Mouse (Mus musculus) T-helper 2 cell (primary cell): ENCODE results near the gene Gna13.
"Not testable (repeated sequence)": the region's sequence is repeated elsewhere in the genome, so short reads cannot be mapped to it uniquely, and the experiment has no call there.

Experiments
- in situ Hi-C: fragments of 300-600 bp; cut with MboI, MseI; formaldehyde crosslinking; loops from one replicate; pipeline ENCODE4 v1.15.1; 2025; ENCODE audit warnings: high pct_unique_total_duplicates

Gna13 gene

DNA sequence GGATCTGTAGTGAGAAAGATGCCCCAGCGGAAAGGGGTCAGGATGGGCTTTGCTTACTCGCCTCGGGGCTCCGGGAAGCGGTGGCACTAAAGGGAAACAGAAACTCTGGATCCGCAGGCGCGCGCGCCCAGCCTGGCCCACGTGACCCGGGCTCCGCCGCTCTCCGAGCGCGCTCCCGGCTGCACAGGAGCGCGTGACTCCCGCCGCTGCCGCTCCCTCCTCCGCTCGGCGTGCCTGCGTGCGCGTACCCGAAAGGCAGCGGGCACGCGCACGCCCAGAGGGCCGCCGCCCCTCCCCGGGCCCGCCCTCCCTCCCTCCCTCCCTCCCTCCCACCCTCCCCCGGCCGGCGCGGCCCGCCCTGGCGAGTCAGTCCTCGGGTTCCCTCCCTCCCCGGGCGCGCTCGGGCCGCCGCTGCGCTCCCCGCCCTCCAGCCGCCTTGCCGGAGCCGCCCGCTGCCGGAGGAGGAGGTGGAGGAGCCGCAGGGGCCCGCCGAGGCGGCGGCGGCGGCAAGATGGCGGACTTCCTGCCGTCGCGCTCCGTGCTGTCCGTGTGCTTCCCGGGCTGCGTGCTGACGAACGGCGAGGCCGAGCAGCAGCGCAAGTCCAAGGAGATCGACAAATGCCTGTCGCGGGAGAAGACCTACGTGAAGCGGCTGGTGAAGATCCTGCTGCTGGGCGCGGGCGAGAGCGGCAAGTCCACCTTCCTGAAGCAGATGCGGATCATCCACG is at the start of gene Gna13:
Gna13 (plus strand) TSS at position 369 of the 728 bp plus-strand sequence.
- in situ Hi-C loops, result no loop called here

DNA sequence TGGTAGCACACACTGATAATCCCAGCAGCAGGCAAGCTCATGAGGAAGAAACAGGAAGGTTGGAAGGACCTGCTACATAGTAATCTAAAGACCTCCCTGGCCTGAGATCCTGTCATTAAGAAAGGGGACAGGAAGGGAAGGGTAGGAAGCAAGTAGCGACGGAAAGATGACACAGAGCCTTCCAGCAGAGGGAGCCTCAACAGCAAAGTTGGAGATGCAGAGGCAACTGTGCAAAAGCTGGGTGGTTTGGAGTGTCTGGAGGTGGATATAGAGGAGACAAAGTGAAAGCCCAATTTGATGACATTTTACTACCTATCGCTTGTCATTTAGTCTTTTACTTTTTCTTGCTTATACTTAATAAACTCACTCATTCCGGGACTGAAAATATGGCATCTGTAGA is 45.7 kb upstream of the Gna13 start:
- in situ Hi-C loops, result loop anchor here (5.0 to 25.0 kb wide), 2 partner anchors 125 to 545 kb away; no protein-coding TSS in a partner anchor

DNA sequence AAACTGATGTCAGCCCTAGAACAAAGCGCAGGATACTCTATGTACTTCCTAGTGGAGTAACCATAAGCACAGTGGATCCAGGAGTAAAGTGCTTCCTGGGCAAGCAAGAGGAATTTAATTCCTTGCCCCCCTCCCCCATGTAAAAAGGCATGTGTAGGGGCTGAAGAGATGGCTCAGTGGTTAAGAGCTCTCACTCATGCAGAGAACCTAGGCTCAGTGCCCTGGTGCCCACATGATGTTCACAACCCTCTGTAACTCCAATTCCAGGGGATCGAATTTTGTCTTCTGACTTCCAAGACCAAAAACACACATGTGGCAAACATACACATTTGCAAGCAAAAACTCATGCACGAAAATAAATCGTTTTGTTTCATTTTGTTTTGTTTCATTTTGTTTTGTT is 43.2 kb upstream of the Gna13 start:
- in situ Hi-C loops, result loop anchor here (5.0 to 25.0 kb wide), 2 partner anchors 123 to 543 kb away; no protein-coding TSS in a partner anchor

DNA sequence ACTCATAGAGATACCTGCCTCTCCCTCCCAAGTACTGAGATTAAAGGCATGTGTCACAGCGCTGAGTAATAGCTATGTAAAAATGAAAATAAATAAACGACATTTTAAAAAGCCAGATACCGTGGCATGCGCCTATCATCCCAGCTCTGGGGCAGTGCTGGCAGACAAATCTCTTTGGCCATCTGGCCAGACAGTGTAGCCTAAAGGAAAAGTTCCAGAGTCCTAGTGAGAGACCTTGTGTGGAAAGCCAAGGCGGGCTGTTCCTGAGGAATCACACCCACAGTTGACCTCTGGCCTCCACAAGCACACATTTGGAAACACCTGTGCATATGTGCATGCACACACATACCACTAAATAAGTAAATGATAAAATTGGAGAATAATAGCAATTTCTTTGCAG is 42.7 kb upstream of the Gna13 start:
- in situ Hi-C loops, result loop anchor here (5.0 to 25.0 kb wide), 2 partner anchors 122 to 542 kb away; no protein-coding TSS in a partner anchor

DNA sequence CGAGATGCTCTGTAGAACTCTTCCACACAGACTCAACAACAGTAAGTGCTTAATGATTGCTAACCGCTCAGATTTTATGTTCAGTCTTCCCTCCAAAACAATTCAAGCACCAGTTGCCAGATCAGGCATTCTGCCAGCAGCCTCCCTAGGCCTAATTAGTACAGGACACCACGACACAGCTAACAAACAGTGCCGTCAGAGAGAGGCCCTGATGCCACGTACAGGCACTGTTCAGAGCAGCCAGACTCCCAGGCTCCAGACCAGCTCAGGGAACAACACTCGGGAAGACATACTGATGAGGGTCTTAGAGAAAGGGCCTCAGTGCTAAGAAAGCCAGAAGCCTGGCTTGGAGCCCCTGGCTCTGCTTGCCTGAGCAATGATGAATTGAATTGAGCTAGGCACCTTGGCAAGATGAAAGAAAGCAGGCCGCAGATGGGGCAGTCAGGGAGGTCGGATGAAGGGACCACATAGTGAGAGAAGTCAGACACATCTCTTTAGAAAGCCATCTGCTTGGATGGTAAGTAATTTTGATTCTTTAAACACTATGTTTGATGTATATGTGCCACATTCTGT is 42.2 kb upstream of the Gna13 start:
- in situ Hi-C loops, result loop anchor here (25.0 kb wide), 1 partner anchor 542 kb away; no protein-coding TSS in a partner anchor

DNA sequence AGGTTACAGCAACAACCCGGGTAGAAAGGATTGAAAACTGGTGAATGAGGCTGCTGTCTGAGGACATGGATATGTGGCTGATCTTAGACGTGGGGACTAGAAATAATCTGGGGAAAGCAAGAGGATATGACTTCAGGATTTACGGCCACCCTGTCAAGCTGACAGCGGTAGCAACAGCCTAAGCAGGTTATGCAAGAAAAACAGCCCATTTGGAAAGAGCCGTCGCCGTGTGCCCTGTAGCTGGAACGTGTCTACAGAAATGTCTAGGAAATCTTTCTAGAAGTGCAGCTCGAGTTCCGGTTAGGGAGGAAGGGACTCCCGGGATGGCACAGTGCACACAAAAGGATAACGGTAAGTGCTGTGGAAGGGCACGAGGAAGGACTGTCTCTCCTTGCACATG is 36.4 kb upstream of the Gna13 start:
- in situ Hi-C loops, result no loop called here

DNA sequence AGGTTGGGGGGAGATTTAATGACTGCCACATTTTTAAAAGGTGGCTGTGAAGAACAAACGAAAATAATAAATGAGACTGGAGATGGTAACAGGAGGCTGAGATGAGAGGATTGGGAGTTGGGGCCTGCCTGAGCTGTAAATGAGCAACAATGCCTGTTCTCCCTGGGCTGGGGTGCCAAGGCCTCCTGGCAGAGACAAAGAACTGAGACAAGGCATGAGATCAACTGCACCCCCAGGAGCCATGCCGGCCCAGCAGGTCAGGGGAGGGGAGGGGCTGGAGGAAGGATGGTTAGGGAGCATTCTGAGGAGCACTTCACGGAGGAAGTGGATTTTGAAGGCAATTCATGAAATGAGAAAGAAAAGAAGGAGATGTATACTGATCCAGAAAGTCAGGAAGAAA is 35.2 kb upstream of the Gna13 start:
- in situ Hi-C loops, result no loop called here

DNA sequence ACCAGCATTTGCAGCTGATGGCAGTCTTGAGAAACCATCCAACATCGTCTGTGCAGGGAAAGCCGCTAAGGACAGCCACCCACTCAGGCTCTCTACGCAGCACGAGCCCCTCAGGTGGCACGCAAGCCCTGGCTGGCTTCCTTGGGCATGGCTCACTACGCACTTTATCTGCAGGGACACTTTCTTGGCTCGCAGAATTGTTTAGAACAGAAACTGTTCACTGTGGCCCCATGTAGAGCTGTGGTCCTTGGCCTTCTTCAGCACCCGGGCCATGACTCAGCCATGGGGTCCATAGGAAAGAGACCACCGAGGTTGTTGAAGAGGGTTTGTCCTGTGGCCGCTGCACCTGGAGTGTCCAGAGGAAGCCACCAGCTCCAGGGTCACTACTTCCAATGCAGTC is 34.7 kb upstream of the Gna13 start:
- in situ Hi-C loops, result no loop called here

DNA sequence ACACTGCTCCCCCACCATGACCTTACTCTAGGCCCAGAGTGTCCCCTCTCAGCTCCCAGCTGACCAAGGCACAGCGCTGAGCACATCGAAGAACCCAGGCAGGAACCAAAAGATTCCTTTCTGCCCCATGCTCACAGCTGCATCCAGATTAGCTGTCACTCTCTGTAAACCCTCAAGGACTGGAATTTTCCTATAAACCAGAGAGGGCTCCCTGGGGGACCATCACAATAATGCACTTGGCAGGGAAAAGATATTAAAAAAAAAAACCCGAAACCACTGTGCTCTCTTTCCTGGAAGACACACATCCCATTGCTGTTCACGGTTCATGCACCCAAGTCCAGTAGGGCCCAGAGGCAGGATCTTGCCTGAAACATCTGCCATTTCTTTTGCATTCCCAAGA is 33.3 kb upstream of the Gna13 start:
- in situ Hi-C loops, result no loop called here

DNA sequence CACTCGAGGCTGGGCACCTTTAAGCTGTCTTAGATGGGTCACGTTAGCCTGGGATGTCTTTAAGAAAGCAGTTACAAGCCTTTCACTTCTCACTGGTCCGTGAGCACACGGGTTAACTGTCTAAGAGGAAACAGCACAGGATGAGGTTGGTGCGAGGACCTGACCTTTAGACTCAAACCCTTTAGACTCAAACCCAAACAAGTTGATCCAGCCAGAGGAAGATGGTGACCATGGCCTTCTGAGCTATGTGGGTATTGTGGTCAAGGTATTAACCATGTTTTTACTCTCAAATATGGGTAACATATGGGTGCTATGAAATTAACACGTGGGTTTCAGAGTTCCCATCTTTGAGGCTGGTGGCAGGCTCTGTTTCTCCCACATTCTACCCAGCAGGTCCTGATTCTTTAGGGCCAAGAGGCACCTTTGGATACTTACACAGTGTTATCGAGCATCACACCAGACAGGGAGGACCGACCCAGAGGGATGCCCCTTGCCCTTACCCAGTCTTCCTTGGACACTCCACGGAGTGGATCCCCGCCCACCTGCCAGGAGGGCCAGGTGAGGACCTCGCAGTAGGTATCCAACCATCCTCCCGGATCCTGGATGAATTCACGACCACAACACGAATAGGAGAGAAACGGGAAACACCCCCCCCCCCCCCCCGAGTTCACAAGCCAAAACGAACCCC is 31.8 kb upstream of the Gna13 start:
- in situ Hi-C loops, result no loop called here

DNA sequence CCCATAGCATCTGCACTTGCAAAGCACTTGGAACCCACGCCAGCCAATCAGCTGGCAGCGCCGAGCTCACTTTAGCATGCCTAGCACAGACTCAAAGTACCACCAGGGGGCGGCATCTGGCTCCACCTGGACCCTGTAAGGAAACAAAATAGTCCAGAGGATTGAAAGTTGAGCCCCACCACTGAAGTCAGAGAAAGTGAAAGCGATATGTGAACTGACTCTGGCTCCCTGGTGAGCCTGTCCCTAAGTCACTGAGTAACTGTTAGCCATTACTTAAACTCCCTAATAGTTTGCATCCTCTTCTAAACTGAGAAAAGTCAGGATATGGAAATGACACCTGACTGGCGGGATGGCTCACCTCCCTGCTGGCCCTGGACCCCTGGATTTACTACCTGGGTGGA is 31.2 kb upstream of the Gna13 start:
- in situ Hi-C loops, result no loop called here

DNA sequence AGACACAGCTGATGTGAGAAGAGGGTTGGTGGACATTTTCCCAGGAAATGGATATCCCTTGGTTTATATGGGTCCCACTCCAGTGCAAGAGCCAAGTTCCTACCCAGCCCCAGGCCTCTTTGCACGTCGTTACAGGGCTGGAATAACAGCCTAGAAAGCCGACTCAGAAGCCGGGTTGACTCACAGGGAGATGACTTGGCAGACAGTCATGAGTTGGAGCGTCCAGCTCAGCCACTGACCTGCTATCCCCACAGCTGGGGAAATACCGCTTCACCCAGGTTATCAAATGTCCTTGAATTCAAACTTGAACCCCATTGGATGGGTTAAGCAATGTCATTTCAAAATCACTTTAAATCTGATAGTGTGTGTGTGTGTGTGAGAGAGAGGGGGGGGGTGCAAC is 29.9 kb upstream of the Gna13 start:
- in situ Hi-C loops, result no loop called here

DNA sequence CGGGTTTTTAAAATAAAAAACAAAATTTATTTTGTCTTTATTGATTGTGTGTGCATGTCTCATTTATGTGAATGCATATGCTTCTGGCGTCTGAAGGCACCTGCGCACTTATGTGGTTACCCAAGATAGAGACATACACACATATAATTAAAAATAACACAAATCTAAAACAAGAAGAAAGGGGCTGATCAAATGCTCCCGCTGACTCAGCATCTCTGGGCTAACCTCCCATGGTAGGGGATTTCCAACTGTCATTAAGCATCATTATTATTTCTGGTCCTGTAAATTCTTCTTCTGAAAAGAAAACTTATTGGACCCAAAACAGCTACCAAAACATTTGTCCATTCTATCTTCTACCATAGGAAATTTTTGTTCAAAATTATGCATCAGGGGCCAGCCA is 27.9 kb upstream of the Gna13 start:
- in situ Hi-C loops, result no loop called here

DNA sequence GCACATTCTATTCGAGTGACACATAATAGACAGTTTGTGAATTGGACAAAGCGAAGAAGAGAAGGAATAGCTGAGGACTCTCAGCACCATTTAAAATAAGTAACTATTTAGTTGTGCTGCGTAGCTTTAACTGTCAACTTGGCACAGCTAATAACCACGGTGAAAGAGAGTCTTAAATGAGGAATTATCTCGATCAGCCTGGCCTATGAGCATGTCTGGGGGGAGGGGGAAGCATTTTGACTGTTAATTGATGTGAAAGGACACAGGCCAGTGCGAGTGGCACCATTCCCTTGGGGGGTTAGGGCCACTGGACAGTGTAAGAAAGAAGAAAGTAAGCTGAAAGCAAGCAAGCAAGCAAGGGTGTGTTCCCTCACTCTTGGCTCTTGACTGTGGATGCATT is 26.7 kb upstream of the Gna13 start:
- in situ Hi-C loops, result no loop called here

DNA sequence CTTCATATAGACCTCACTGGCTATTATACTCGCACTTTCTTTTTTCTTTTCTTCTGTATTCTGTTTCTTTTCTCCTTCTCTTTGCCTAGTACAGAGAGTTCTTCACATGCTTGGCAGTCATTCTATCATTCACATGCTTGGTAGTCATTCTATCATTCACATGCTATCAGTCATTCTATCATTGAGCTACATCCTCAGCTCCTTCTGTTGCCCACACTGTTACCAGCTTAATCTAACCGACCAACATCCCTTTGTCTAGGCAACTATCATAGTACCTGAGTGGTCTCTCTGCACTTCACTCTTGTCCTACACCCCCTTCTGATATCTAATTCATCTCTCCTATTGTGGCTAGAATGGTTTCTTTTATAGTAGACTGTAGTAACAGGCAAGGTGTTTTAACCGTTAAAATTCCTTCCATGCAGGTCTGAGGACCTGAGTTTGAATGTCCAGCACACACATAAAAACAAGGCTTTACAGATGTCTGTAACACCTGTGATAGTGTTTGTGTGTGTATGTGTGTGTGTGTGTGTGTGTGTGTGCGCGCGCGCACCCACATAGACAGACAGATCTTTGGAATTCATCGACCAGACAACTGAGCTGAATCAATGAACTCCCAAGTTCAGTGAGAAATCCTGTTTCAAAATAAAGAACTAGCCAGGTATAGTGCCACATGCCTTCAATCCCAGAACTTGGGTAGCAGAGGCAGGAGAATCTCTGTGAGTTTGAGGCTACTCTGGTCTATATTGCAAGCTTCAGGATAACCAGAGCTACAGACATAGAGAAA is 23.3 kb upstream of the Gna13 start:
- in situ Hi-C loops, result no loop called here

DNA sequence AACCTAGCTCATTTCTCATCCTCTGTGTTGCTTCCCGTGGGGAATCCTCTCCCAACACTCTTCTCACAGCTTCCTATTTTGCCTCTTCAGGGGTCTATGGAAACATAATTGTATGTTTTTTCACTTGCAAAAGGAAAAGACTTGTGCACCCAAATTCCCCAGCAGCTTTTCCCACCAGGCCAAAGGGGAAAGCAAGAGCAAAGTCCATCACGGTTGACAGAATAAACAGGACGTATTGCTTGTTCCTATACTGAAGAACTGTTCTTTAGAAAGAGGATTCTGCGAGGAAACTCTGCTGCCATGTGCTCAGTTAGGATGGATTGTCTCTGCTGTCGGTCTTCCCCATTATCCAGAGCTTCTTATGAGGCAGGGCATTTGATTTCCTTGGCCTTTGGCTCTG is 22.1 kb upstream of the Gna13 start:
- in situ Hi-C loops, result no loop called here

DNA sequence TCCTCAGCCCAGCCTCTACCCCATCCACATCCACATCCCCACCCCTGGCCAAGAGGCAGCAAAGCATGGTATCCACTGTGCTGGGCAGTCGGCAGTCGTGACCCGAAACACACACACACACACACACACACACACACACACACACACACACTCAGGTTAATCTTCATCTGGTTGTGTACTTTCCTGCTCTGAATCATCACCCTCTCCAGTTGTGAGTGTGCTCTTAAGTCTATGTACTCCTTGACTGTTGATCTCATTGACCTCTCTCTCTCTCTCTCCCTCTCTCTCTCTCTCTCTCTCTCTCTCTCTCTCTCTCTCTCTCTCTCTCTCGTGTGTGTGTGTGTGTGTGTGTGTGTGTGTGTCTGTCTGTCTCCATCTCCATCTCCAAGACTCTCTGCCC is 20.0 kb upstream of the Gna13 start:
- in situ Hi-C loops, result not testable (repeated sequence)

DNA sequence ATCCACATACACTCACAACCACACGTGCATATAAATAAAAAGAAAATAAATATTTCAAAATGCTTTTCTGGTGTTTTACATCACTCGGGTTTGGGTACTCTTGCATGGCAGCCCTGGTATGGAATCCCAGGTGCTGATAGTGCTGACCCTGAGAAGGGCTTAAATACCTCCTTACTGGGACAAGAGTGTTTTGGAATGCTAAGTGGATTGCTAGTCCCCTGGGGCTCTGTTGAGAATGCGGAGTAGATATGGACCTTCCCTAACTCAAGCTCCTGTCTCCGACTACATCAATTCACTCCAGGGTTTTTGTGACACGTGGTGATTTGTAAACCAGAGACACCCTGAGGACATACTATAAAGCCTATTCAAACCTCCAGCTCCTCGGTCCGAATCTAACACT is 19.1 kb upstream of the Gna13 start:
- in situ Hi-C loops, result no loop called here

DNA sequence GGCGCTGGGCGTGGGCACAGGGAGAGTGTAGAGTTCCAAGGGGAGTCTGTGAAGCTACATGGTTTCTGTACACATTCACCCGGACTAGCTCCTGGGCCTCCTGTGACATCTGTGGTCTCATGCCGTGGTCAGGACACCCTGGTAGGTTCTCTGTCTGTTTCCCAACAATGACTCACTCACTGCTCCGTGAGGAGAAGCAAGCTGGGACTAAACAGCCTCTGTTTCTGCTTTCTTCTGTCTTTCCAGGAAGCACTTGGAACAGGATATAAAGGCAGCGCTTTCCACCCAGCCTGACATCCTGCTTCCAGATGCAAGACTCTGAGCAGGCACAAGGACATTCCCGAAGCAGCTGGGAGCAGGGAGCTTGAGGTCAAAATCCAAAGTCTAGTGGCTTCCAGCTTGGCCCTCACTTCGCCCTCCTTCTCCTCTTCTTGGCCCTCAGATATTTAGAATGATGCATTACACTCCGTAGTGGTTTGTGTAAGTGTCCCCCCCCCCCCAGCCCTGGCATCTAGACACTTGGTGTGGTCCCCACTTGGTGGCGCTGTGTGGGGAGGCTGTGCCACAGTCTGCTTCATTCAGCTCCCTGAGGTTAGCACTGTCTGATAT is 18.5 kb upstream of the Gna13 start:
- in situ Hi-C loops, result no loop called here

DNA sequence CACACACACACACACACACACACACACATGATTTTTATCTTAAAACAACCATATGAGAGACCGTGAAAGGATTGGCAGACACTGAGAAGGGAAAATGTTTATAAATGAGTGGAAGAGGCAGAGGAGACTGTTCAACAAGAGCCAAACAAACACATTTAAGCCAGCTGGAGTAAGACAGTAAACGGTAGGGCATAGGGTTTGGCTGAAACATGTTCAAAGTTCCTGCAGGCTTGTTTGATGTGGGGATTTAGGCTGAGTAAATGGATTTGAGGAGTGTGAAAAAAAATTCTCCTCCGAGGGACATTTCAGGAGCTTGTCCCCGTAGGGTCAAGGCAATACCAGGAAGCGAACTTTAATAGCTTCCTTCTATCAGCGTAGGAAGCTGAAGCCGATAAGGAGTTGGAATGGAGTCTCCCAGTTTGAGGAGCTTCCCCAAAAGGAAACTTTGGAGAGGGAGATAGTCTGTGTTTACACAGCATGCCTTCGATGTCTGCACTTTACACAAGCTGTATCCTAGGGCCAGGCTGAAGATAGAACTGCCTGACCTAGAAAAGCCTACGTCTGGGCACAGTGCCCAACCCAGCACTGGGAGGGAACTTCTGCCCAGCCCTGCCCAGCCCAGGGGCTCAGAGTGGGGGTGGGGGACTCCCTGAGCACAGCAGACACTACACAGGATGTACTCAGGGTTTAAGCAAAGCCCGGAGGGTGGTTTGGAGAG is 15.2 kb upstream of the Gna13 start:
- in situ Hi-C loops, result no loop called here

DNA sequence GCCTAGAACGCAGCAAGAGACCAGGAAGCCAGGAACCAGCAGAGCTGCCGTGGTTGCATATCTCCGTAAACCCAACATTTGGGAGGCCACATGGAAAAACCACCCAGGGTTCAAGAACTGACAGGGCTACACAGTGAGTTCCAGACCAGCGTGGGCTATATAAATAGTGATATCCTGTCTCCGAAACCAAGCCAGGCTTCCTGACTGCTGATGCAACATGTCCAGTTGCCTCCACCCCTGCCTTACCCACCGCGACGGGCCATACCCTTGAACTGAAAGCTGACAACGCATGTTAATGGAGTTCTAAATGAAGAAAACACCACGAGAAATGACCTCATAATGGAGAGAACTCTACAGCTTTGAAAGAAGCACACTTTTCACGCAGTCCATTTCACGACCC is 14.2 kb upstream of the Gna13 start:
- in situ Hi-C loops, result no loop called here
